ENCODE assay signal across 11 mouse cellular contexts in genomic region chr7:101676033-101676761, GRCm38 (mm10). TPM values are rescaled to one million over a fixed set of nuclear protein-coding genes. Genes with fewer than 3 reads are reported as not detected.
DNase-seq lines count a peak whose midpoint lies in the region; ATAC-seq lines count a peak whose summit lies in the region.
"Had no signal": no experiment of that assay in that cellular context is flagged by ENCODE, and none has a peak within 500 bp of the region (broad histone marks: within the 10 kb centered on the region; RNA-seq: fewer than 3 reads in every experiment).

No protein-coding gene starts in this region.

- DNase-seq in lung, adult 18-20 months = peak; percentile 47 to 68
- no peak for DNase-seq in lung, postnatal 14 days
- DNase-seq in lung, postnatal 25 days (ENCODE audit: low spot score) = peak; percentile 67
- no peak for DNase-seq in ovary, postnatal 10 days (ENCODE audit: low spot score)
- no peak for DNase-seq in frontal cortex, adult 2 months (ENCODE audit: extremely low spot score in 1 of 2, low spot score in 1 of 2)
- DNase-seq in urinary bladder, postnatal 14 days (ENCODE audit: low spot score) = no peak
- DNase-seq: adrenal gland, postnatal 14 days; cerebellum, postnatal 36 days; kidney, adult 8-10 months had no signal

- H3K27me3 ChIP-seq in heart, embryonic 14.5 days (ENCODE audit: control insufficient read depth, insufficient read depth, low read length) = no peaks in the 10 kb centered on the region
- H3K27me3 ChIP-seq in stomach, embryonic 16.5 days (ENCODE audit: control insufficient read depth, insufficient read depth, low read length) = no peaks in the 10 kb centered on the region

- ATAC-seq in heart, embryonic 14.5 days (ENCODE audit: insufficient number of reproducible peaks, insufficient read depth, low FRiP score, low read depth) = peak; percentile 68
- no peak for ATAC-seq in stomach, embryonic 16.5 days (ENCODE audit: insufficient read depth, low FRiP score)

- peak overlapping the region; percentile 46 for H3K4me2 ChIP-seq in heart, embryonic 14.5 days (ENCODE audit: low read length)
- no peak overlapping the region for H3K4me2 ChIP-seq in stomach, embryonic 16.5 days (ENCODE audit: low read depth, low read length)

- peak overlapping the region; percentile 79 to 86 for H3K27ac ChIP-seq in heart, embryonic 14.5 days (replicated peaks in 1 of 2; ENCODE audit: control insufficient read depth in 1 of 2, insufficient read depth in 1 of 2, low read depth in 2 of 2, low read length in 2 of 2)
- H3K27ac ChIP-seq in stomach, embryonic 16.5 days (ENCODE audit: low read length) = peak overlapping the region; percentile 25; the same call in 1 of the 2 replicates

- no peaks in the 10 kb centered on the region for H3K9me3 ChIP-seq in heart, embryonic 14.5 days (ENCODE audit: control insufficient read depth, low read length)
- no peaks in the 10 kb centered on the region for H3K9me3 ChIP-seq in stomach, embryonic 16.5 days (replicated peaks; ENCODE audit: control insufficient read depth, low read length)

- WGBS in heart, embryonic 14.5 days = 20% methylated on average over 6 of the region's 6 CpGs
- WGBS in stomach, embryonic 16.5 days = 35% methylated on average over 6 of the region's 6 CpGs

- peaks cover 27 to 44% of the 10 kb centered on the region in 2 experiments for H3K4me1 ChIP-seq in heart, embryonic 14.5 days (ENCODE audit: control insufficient read depth in 2 of 2, insufficient read depth in 2 of 2, low read length in 2 of 2)
- H3K4me1 ChIP-seq in stomach, embryonic 16.5 days (ENCODE audit: control insufficient read depth, insufficient read depth, low read length) = peaks cover 15% of the 10 kb centered on the region

- H3K4me3 ChIP-seq in heart, embryonic 14.5 days (ENCODE audit: control insufficient read depth in 1 of 2, insufficient read depth in 1 of 2, low read depth in 1 of 2, low read length in 2 of 2) = no peak overlapping the region
- H3K4me3 ChIP-seq in stomach, embryonic 16.5 days (replicated peaks; ENCODE audit: low read length) = no peak overlapping the region

- no peaks in the 10 kb centered on the region for H3K36me3 ChIP-seq in heart, embryonic 14.5 days (ENCODE audit: control insufficient read depth, insufficient read depth, low read length)
- H3K36me3 ChIP-seq in stomach, embryonic 16.5 days (ENCODE audit: control insufficient read depth, insufficient read depth, low read length) = no peaks in the 10 kb centered on the region

- H3K9ac ChIP-seq in heart, embryonic 14.5 days (ENCODE audit: low read length) = peak overlapping the region; percentile 31; the same call in 1 of the 2 replicates
- peak overlapping the region; percentile 24; the same call in 1 of the 2 replicates for H3K9ac ChIP-seq in stomach, embryonic 16.5 days (ENCODE audit: low read length)

RNA-seq across cellular contexts. Expression of gene Clpb, which starts 12.8 kb away (rescaled TPM):
- 46.8 and 48.7 TPM in 2 replicates for polyA plus RNA-seq in heart, embryonic 14.5 days (2014; fragmentation: Nextera tagmentation; extraction: Ambion mirVana)
- 55.9 and 62.8 TPM in 2 replicates for polyA plus RNA-seq in stomach, embryonic 16.5 days (2015; fragmentation: Nextera tagmentation; extraction: Ambion mirVana)
- polyA plus RNA-seq in frontal cortex, adult 2 months (2012; rRNA removed) = 36.3 and 45.7 TPM in 2 replicates

Comparison
In these comparisons a context has a peak if more than half of its experiments do, and no peak if none do; other contexts are left out.
1. DNase-seq: peak in lung, adult 18-20 months (2 of 2) and lung, postnatal 25 days (single experiment); none in lung, postnatal 14 days (single experiment), ovary, postnatal 10 days (single experiment), frontal cortex, adult 2 months (0 of 2) and urinary bladder, postnatal 14 days (single experiment).